Mouse (Mus musculus): ENCODE results near the gene Pbxip1.

GRCm38 (mm10) chr3:89406887-89407286, 29.6 kb upstream of the Pbxip1 start:
- TF ChIP-seq CTCF (IDR thresholded peaks at IDR 0.05; ENCODE audit: insufficient read depth, low read length) (no peak), POLR2A (IDR thresholded peaks at IDR 0.05; ENCODE audit: borderline replicate concordance, extremely low read depth, low read depth, low read length) (no peak)
